Mouse (Mus musculus) limb, embryonic 12.5 days (tissue): ENCODE data around the gene Ppp2ca. TPM values are rescaled to one million over a fixed set of nuclear protein-coding genes. Genes with fewer than 3 reads are reported as not detected.
A peak's percentile ranks its signal among the peaks of the same experiment; 100 is the strongest.
"Not testable (repeated sequence)": the region's sequence is repeated elsewhere in the genome, so short reads cannot be mapped to it uniquely, and the experiment has no call there.

Experiments used
- ATAC-seq: fragments of 200-750 bp; cut with Nextera tagmentation; 2 replicates; pipeline ENCODE4 v1.8.0; 2017; ENCODE audit warnings: low read depth, moderate TSS enrichment; ENCODE audit not compliant: insufficient number of reproducible peaks, insufficient read depth, low FRiP score, low TSS enrichment
- H3K27ac ChIP-seq: fragments of 300-500 bp; sonication (generic); 2 replicates; pipeline ENCODE4 v1.5.1; 2016; ENCODE audit warnings: mild to moderate bottlenecking, moderate library complexity
- H3K27me3 ChIP-seq: fragments of 300-500 bp; sonication (generic); 2 replicates; pipeline ENCODE4 v1.6.1; 2016; ENCODE audit warnings: mild to moderate bottlenecking, moderate library complexity
- H3K36me3 ChIP-seq: fragments of 300-500 bp; sonication (generic); 2 replicates; pipeline ENCODE4 v1.6.1; 2016; ENCODE audit warnings: mild to moderate bottlenecking, moderate library complexity
- H3K4me1 ChIP-seq: fragments of 300-500 bp; sonication (generic); replicated peaks from 2 replicates; pipeline ENCODE4 v1.6.1; 2016
- H3K4me2 ChIP-seq: fragments of 300-500 bp; sonication (generic); 2 replicates; pipeline ENCODE4 v1.6.1; 2016; ENCODE audit warnings: mild to moderate bottlenecking, moderate library complexity
- H3K4me3 ChIP-seq: fragments of 300-500 bp; sonication (generic); replicated peaks from 2 replicates; pipeline ENCODE4 v1.5.1; 2016; ENCODE audit warnings: mild to moderate bottlenecking
- H3K9ac ChIP-seq: fragments of 300-500 bp; sonication (generic); replicated peaks from 2 replicates; pipeline ENCODE4 v1.6.1; 2016; ENCODE audit warnings: mild to moderate bottlenecking, moderate library complexity
- H3K9me3 ChIP-seq: fragments of 300-500 bp; sonication (generic); 2 replicates; pipeline ENCODE4 v1.6.1; 2016; ENCODE audit warnings: mild to moderate bottlenecking, moderate library complexity
- WGBS: fragments of 180-500 bp; shearing (Covaris S2); methylation state at CpG from one replicate; pipeline ENCODE4 v1.1.7; 2016; 5-methylcytosine and 5-hydroxymethylcytosine counted together
- polyA plus RNA-seq: library from polyadenylated mRNA; unstranded; fragments of >200 nt; fragmentation: Nextera tagmentation; extraction: Ambion mirVana; gene quantifications from 2 replicates; pipeline ENCODE4 v1.2.1, GENCODE M21; 2016

Ppp2ca gene
- polyA plus RNA-seq, 1 experiment from 2014 or later = 107 TPM

DNA sequence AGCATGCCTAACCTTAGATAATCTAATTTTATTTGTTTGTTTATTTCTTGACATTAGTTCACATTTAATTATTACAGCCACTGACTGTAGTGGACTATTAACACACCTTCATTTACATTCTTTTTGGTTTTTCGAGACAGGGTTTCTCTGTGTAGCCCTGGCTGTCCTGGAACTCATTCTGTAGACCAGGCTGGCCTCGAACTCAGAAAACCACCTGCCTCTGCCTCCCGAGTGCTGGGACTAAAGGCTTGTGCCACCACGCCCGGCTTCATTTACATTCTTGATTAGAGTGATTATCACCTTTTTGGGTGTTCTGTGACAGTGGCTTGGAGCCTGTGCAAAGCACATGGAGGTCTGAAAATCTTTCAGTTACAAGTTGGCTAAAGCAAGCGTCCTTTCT lies 17.6 kb downstream of the Ppp2ca start:
- not testable (repeated sequence) for H3K4me2 ChIP-seq, H3K27ac ChIP-seq, ATAC-seq, H3K4me1 ChIP-seq, H3K9ac ChIP-seq, H3K4me3 ChIP-seq, H3K27me3 ChIP-seq
- H3K9me3 ChIP-seq = 0 out of 2 replicates have a peak, but pooled peaks cover 10% of the 10 kb centered on the region
- H3K36me3 ChIP-seq = peaks cover 78% of the 10 kb centered on the region
- WGBS = 90% methylated on average over 6 of the region's 6 CpGs

DNA sequence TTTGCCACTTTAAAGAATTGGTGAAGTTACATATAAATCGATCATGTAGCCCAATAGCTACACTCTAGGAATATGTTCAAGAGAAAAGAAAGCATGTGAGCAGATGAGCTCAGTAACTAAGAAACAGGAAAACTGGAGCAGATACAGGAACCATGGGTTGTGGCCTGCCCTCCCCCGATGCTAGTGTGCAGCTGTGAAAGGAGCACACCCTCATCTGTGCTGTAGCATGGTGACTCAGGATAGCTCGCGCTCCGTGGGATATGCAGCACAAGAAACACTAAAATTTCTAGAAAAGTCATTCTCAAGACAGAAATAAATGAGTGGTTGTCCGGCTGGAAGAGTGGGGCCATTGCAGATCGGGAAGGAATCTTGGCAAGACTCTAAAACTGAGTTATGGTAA lies 18.7 kb downstream of the Ppp2ca start:
- no peak for ATAC-seq
- Histone ChIP-seq H3K4me3 (no peak overlapping the region), H3K9me3 (0 out of 2 replicates have a peak, but pooled peaks cover 10% of the 10 kb centered on the region), H3K36me3 (peaks cover 89% of the 10 kb centered on the region), H3K4me2 (no peak overlapping the region), H3K4me1 (no peaks in the 10 kb centered on the region), H3K27ac (no peak overlapping the region), H3K27me3 (no peaks in the 10 kb centered on the region), H3K9ac (no peak overlapping the region)
- 95% methylated on average over 7 of the region's 7 CpGs for WGBS

- H3K27me3 ChIP-seq, H3K4me3 ChIP-seq, H3K9ac ChIP-seq, ATAC-seq, H3K27ac ChIP-seq, H3K4me2 ChIP-seq, H3K4me1 ChIP-seq: not testable (repeated sequence)
- Histone ChIP-seq H3K9me3 (0 out of 2 replicates have a peak, but pooled peaks cover 10% of the 10 kb centered on the region), H3K36me3 (peaks cover 97% of the 10 kb centered on the region)
Observed at GRCm38 (mm10) chr11:52120415-52120814, 21.9 kb downstream of the Ppp2ca start.

- Histone ChIP-seq H3K4me3 (no peak overlapping the region), H3K27ac (no peak overlapping the region), H3K4me2 (no peak overlapping the region), H3K27me3 (no peaks in the 10 kb centered on the region), H3K4me1 (no peaks in the 10 kb centered on the region), H3K36me3 (peaks cover 88% of the 10 kb centered on the region), H3K9ac (no peak overlapping the region), H3K9me3 (0 out of 2 replicates have a peak, but pooled peaks cover 10% of the 10 kb centered on the region)
- 92% methylated on average over 6 of the region's 6 CpGs for WGBS
- ATAC-seq = no peak
Observed at GRCm38 (mm10) chr11:52122045-52122444, 23.6 kb downstream of the Ppp2ca start.

DNA sequence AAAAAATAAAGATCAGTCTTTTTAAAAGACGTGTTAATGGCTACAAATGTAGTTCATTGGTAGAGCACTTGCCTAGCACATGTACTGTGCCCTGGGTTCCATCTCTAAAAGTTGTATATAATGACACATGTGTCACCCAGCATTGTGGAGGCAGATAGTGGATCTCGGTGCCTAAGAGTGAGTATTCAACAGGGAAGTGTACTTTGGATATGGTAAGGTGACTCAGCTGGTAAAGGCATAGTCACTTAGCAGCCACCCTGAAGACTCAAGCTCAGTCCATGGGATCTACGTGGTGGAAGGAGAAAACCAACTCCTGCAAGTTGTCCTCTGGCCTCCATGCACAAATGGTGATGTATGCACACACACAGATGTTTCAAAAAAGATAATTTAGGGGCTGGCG lies 26.0 kb downstream of the Ppp2ca start:
- 93% methylated on average over 4 of the region's 4 CpGs for WGBS

GRCm38 (mm10) chr11:52127169-52127568 lies 28.7 kb downstream of the Ppp2ca start:
- no peaks in the 10 kb centered on the region for H3K9me3 ChIP-seq
- no peak overlapping the region for H3K9ac ChIP-seq
- 57% methylated on average over 3 of the region's 3 CpGs for WGBS
- H3K4me2 ChIP-seq = no peak overlapping the region
- H3K36me3 ChIP-seq = peaks cover 45% of the 10 kb centered on the region
- no peak overlapping the region for H3K4me3 ChIP-seq
- no peaks in the 10 kb centered on the region for H3K27me3 ChIP-seq
- H3K4me1 ChIP-seq = no peaks in the 10 kb centered on the region
- no peak overlapping the region for H3K27ac ChIP-seq
- no peak for ATAC-seq

More for the DNA sequence above, 26.0 kb downstream of the Ppp2ca start:
- H3K4me1 ChIP-seq = no peaks in the 10 kb centered on the region
- no peak overlapping the region for H3K4me3 ChIP-seq
- no peak for ATAC-seq
- H3K27ac ChIP-seq = no peak overlapping the region
- no peaks in the 10 kb centered on the region for H3K27me3 ChIP-seq
- H3K4me2 ChIP-seq = no peak overlapping the region
- no peak overlapping the region for H3K9ac ChIP-seq
- peaks cover 70% of the 10 kb centered on the region for H3K36me3 ChIP-seq
- 0 out of 2 replicates have a peak, but pooled peaks cover 7% of the 10 kb centered on the region for H3K9me3 ChIP-seq

GRCm38 (mm10) chr11:52127760-52128159 lies 29.3 kb downstream of the Ppp2ca start:
- Histone ChIP-seq H3K27ac (no peak overlapping the region), H3K4me1 (no peaks in the 10 kb centered on the region), H3K4me3 (no peak overlapping the region), H3K9ac (no peak overlapping the region), H3K4me2 (no peak overlapping the region), H3K36me3 (peaks cover 39% of the 10 kb centered on the region), H3K27me3 (no peaks in the 10 kb centered on the region), H3K9me3 (no peaks in the 10 kb centered on the region)
- no peak for ATAC-seq
- 73% methylated on average over 5 of the region's 5 CpGs for WGBS

DNA sequence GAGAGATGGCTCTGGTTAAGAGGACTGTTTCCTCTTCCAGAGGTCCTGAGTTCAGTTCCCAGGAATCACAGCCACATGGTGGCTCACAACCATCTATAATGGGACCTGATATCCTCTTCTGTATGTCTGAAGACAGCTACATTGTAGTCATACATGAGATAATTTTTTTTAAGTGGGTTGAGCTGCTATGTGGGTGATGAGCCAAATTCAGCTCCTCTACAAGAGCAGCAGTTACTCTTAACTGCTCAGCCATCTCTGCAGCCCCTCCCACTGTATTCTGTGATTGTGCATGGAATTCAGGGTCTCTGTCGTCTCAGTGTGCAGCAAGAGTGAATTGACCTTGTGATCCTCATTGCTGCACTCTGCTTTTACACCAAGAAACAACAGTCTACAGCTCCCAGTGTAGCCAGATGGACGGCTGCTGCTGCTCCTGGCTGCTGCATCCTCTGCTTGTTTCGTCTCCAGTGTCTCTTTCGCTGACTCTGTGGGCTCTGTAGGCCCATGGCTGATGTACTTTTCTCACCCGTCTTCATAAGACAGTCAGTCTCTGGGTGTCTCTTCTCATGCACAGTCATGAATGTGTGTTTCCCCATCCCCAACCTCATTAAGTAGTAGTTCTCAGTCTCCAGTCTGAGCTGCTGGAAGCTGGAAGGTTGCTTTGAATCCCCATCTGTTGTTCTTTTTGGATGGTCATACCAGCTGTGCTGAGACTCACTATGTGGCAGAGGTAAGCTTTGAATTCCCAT lies 30.0 kb downstream of the Ppp2ca start:
- H3K4me3 ChIP-seq = no peak overlapping the region
- WGBS = 74% methylated on average over 5 of the region's 5 CpGs

GRCm38 (mm10) chr11:52129171-52129570 lies 30.7 kb downstream of the Ppp2ca start:
- WGBS = 26% methylated on average over 3 of the region's 3 CpGs
- Histone ChIP-seq H3K4me2 (no peak overlapping the region), H3K27ac (peak overlapping the region; percentile 4), H3K4me3 (no peak overlapping the region), H3K9ac (no peak overlapping the region), H3K36me3 (peaks cover 27% of the 10 kb centered on the region), H3K9me3 (no peaks in the 10 kb centered on the region), H3K27me3 (no peaks in the 10 kb centered on the region), H3K4me1 (no peaks in the 10 kb centered on the region)
- no peak; the same call in 1 of the 2 replicates for ATAC-seq

More for the DNA sequence above, 30.0 kb downstream of the Ppp2ca start:
- Histone ChIP-seq H3K4me1 (no peaks in the 10 kb centered on the region), H3K9ac (no peak overlapping the region), H3K27ac (peak overlapping the region; percentile 23; the same call in 1 of the 2 replicates), H3K27me3 (no peaks in the 10 kb centered on the region), H3K9me3 (no peaks in the 10 kb centered on the region), H3K4me2 (no peak overlapping the region), H3K36me3 (peaks cover 32% of the 10 kb centered on the region)
- no peak for ATAC-seq

- no peak for ATAC-seq
Observed at GRCm38 (mm10) chr11:52129621-52130450, 31.4 kb downstream of the Ppp2ca start.

GRCm38 (mm10) chr11:52130451-52131068 lies 32.1 kb downstream of the Ppp2ca start:
- no peaks in the 10 kb centered on the region for H3K27me3 ChIP-seq
- no peak overlapping the region for H3K4me3 ChIP-seq
- no peaks in the 10 kb centered on the region for H3K4me1 ChIP-seq
- H3K36me3 ChIP-seq = peaks cover 13% of the 10 kb centered on the region; the same call in 1 of the 2 replicates
- 85% methylated on average over 7 of the region's 7 CpGs for WGBS
- H3K9me3 ChIP-seq = peaks cover 9% of the 10 kb centered on the region
- ATAC-seq = no peak
- no peak overlapping the region for H3K27ac ChIP-seq
- H3K9ac ChIP-seq = no peak overlapping the region
- H3K4me2 ChIP-seq = no peak overlapping the region

More at GRCm38 (mm10) chr11:52129621-52130450, 31.4 kb downstream of the Ppp2ca start:
- Histone ChIP-seq H3K27me3 (no peaks in the 10 kb centered on the region), H3K36me3 (peaks cover 20% of the 10 kb centered on the region), H3K27ac (peak overlapping the region; percentile 4), H3K4me3 (no peak overlapping the region), H3K9me3 (peaks cover 2% of the 10 kb centered on the region; the same call in 1 of the 2 replicates), H3K9ac (no peak overlapping the region), H3K4me2 (no peak overlapping the region), H3K4me1 (no peaks in the 10 kb centered on the region)
- 75% methylated on average over 10 of the region's 10 CpGs for whole genome bisulfite sequencing
